Mouse (Mus musculus): ENCODE measurements around the gene Traf4. TPM values are rescaled to one million over a fixed set of nuclear protein-coding genes. Genes with fewer than 3 reads are reported as not detected.

Gene Traf4
- polyA plus RNA-seq (2014; fragmentation: Nextera tagmentation; extraction: Ambion mirVana): 56.5 and 77.9 TPM in 2 replicates

GRCm38 (mm10) chr11:78164924-78165760 lies at the start of gene Traf4:
Gene Traf4, minus strand, starts transcription at chr11:78165589.
- no peaks in the 10 kb centered on the region for H3K9me3 ChIP-seq (ENCODE audit: control insufficient read depth, low read length)
- WGBS: under 1% methylated on average over 72 of the region's 78 CpGs
- peaks cover 27% of the 10 kb centered on the region for H3K4me1 ChIP-seq (ENCODE audit: control insufficient read depth, insufficient read depth, low read length)
- H3K36me3 ChIP-seq (ENCODE audit: control insufficient read depth, insufficient read depth, low read length): peaks cover 19% of the 10 kb centered on the region
- peak within 1 kb of the TSS; percentile 97 for H3K9ac ChIP-seq (replicated peaks; ENCODE audit: low read depth, low read length)
- peak within 1 kb of the TSS; percentile 98 for H3K27ac ChIP-seq (ENCODE audit: low read depth, low read length)
- peak; percentile 85 for ATAC-seq (ENCODE audit: low read depth)
- peak within 1 kb of the TSS; percentile 85 for H3K4me3 ChIP-seq (ENCODE audit: low read depth, low read length)
- no peaks in the 10 kb centered on the region for H3K27me3 ChIP-seq (ENCODE audit: control insufficient read depth, insufficient read depth, low read length)
- peak within 1 kb of the TSS; percentile 62 for H3K4me2 ChIP-seq (ENCODE audit: low read depth, low read length)

DNA sequence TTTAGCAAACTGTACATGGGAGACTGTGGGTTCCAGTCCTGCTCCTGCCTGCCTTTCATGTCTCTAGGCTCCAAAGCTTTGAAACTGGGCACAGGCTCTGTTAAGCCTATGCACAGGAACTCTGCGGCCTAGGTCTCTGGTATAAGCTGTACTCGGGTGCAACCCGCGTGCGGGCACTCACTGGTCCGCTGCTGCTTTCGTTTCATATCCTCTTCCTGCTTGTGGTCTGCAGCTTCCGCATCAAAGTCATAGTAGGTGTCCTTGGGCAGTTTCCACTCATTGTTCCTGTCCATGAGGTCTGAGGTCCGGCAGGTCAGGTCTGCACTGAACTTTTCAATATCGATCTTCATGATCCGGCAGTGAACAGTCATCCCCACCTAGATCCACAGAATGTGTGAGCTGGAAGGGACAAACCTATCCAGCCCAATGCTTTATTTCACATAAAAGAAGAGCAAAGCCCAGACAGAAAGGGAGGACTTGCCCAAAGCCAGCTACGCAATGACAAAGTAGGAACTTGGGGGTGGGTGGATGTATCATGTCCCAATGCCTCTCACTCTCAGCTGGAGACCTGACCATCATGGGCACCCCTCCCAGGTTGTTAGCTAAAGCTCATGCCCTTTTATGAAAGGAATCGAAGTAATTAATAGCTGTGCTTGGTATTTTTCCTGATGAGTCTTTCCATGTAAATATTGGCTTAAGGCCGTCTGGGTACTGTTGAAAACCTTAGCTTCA lies 47.9 kb upstream of the Traf4 start:
- no peaks in the 10 kb centered on the region for H3K9me3 ChIP-seq (ENCODE audit: control insufficient read depth, low read length)
- H3K9ac ChIP-seq (replicated peaks; ENCODE audit: low read depth, low read length): no peak overlapping the region

GRCm38 (mm10) chr11:78211513-78211912 lies 46.1 kb upstream of the Traf4 start:
- Histone ChIP-seq H3K27me3 (ENCODE audit: control insufficient read depth, insufficient read depth, low read length) (no peaks in the 10 kb centered on the region), H3K27ac (ENCODE audit: low read depth, low read length) (no peak overlapping the region), H3K4me3 (ENCODE audit: low read depth, low read length) (no peak overlapping the region), H3K4me2 (ENCODE audit: low read depth, low read length) (no peak overlapping the region), H3K9me3 (ENCODE audit: control insufficient read depth, low read length) (no peaks in the 10 kb centered on the region), H3K4me1 (ENCODE audit: control insufficient read depth, insufficient read depth, low read length) (no peaks in the 10 kb centered on the region), H3K36me3 (ENCODE audit: control insufficient read depth, insufficient read depth, low read length) (peaks cover 95% of the 10 kb centered on the region), H3K9ac (replicated peaks; ENCODE audit: low read depth, low read length) (no peak overlapping the region)
- WGBS: 93% methylated on average over 5 of the region's 5 CpGs
- no peak for ATAC-seq (ENCODE audit: low read depth)

More for the DNA sequence above, 47.9 kb upstream of the Traf4 start:
- Histone ChIP-seq H3K4me3 (ENCODE audit: low read depth, low read length) (no peak overlapping the region), H3K4me1 (ENCODE audit: control insufficient read depth, insufficient read depth, low read length) (no peaks in the 10 kb centered on the region), H3K4me2 (ENCODE audit: low read depth, low read length) (no peak overlapping the region), H3K27ac (ENCODE audit: low read depth, low read length) (no peak overlapping the region), H3K36me3 (ENCODE audit: control insufficient read depth, insufficient read depth, low read length) (peaks cover 92% of the 10 kb centered on the region), H3K27me3 (ENCODE audit: control insufficient read depth, insufficient read depth, low read length) (no peaks in the 10 kb centered on the region)
- ATAC-seq (ENCODE audit: low read depth): no peak
- WGBS: 97% methylated on average over 14 of the region's 14 CpGs

GRCm38 (mm10) chr11:78210615-78211014 lies 45.2 kb upstream of the Traf4 start:
- Histone ChIP-seq H3K27me3 (ENCODE audit: control insufficient read depth, insufficient read depth, low read length) (no peaks in the 10 kb centered on the region), H3K4me3 (ENCODE audit: low read depth, low read length) (no peak overlapping the region), H3K9me3 (ENCODE audit: control insufficient read depth, low read length) (no peaks in the 10 kb centered on the region), H3K36me3 (ENCODE audit: control insufficient read depth, insufficient read depth, low read length) (peaks cover 96% of the 10 kb centered on the region), H3K4me1 (ENCODE audit: control insufficient read depth, insufficient read depth, low read length) (peaks cover 9% of the 10 kb centered on the region; the same call in 1 of the 2 replicates), H3K9ac (replicated peaks; ENCODE audit: low read depth, low read length) (no peak overlapping the region), H3K27ac (ENCODE audit: low read depth, low read length) (no peak overlapping the region), H3K4me2 (ENCODE audit: low read depth, low read length) (no peak overlapping the region)
- 71% methylated on average over 7 of the region's 7 CpGs for WGBS
- ATAC-seq (ENCODE audit: low read depth): no peak

GRCm38 (mm10) chr11:78209886-78210285 lies 44.5 kb upstream of the Traf4 start:
- WGBS: 96% methylated on average over 5 of the region's 6 CpGs
- no peak overlapping the region for H3K27ac ChIP-seq (ENCODE audit: low read depth, low read length)
- H3K4me3 ChIP-seq (ENCODE audit: low read depth, low read length): no peak overlapping the region
- ATAC-seq (ENCODE audit: low read depth): no peak
- peaks cover 93% of the 10 kb centered on the region for H3K36me3 ChIP-seq (ENCODE audit: control insufficient read depth, insufficient read depth, low read length)
- peaks cover 10% of the 10 kb centered on the region; the same call in 1 of the 2 replicates for H3K4me1 ChIP-seq (ENCODE audit: control insufficient read depth, insufficient read depth, low read length)
- H3K27me3 ChIP-seq (ENCODE audit: control insufficient read depth, insufficient read depth, low read length): no peaks in the 10 kb centered on the region
- H3K4me2 ChIP-seq (ENCODE audit: low read depth, low read length): no peak overlapping the region
- H3K9ac ChIP-seq (replicated peaks; ENCODE audit: low read depth, low read length): no peak overlapping the region
- H3K9me3 ChIP-seq (ENCODE audit: control insufficient read depth, low read length): no peaks in the 10 kb centered on the region

- 57% methylated on average over 7 of the region's 7 CpGs for WGBS
- no peak overlapping the region for H3K9ac ChIP-seq (replicated peaks; ENCODE audit: low read depth, low read length)
- H3K36me3 ChIP-seq (ENCODE audit: control insufficient read depth, insufficient read depth, low read length): peaks cover 67% of the 10 kb centered on the region
- H3K27me3 ChIP-seq (ENCODE audit: control insufficient read depth, insufficient read depth, low read length): no peaks in the 10 kb centered on the region
- H3K9me3 ChIP-seq (ENCODE audit: control insufficient read depth, low read length): no peaks in the 10 kb centered on the region
- no peak overlapping the region for H3K4me2 ChIP-seq (ENCODE audit: low read depth, low read length)
- no peak overlapping the region for H3K27ac ChIP-seq (ENCODE audit: low read depth, low read length)
- ATAC-seq (ENCODE audit: low read depth): no peak
- H3K4me3 ChIP-seq (ENCODE audit: low read depth, low read length): no peak overlapping the region
- peaks cover 10% of the 10 kb centered on the region; the same call in 1 of the 2 replicates for H3K4me1 ChIP-seq (ENCODE audit: control insufficient read depth, insufficient read depth, low read length)
These were observed 41.8 kb upstream of the Traf4 start for GRCm38 (mm10) chr11:78207190-78207589.

DNA sequence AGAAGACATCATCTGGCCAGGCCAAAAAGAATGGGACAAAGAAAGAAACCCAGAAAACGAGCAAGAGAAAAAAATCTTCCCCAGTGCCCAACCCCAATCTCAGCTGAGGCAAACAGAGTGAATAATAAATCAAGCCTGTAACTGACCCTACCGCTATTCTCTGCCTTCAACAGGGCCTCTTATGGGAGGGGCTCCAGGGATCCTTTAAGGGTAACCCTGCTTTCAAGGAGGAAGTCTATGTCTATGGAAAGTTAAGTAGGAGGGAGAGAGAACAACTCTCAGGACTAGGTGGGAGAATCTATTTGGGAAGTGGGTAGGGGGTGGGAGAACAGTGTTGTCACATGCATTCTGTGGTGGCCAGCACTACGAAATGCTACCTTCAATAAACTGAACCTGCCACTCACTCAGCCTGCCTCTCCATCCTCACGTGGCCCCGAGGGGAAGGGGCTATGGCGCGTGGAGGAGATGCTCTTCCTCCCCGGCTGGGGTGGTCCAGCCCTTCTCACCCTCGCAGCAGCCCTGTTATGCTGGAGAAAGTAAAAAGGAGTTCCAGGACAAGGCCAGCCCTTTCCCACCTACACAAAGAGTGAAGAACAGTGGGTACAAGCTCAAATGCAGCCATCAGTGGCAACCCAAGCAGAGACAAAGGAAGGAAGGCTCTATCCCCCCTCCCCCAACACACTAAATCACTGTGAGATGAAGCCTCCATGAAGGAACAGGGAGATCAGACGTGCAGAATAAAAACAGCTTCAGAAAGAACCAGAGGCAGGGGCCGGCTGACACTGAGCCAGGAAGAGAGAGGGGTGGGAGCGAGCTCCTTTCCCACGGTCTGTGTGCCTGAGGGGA lies 40.2 kb upstream of the Traf4 start:
- peak overlapping the region; percentile 80 for H3K27ac ChIP-seq (ENCODE audit: low read depth, low read length)
- H3K4me3 ChIP-seq (ENCODE audit: low read depth, low read length): no peak overlapping the region
- peaks cover 51% of the 10 kb centered on the region for H3K36me3 ChIP-seq (ENCODE audit: control insufficient read depth, insufficient read depth, low read length)
- WGBS: 8% methylated on average over 13 of the region's 13 CpGs
- H3K9ac ChIP-seq (replicated peaks; ENCODE audit: low read depth, low read length): 0 out of 2 replicates have a peak overlapping the region, but pooled peaks have one; percentile 34
- H3K4me1 ChIP-seq (ENCODE audit: control insufficient read depth, insufficient read depth, low read length): peaks cover 10% of the 10 kb centered on the region; the same call in 1 of the 2 replicates
- no peak overlapping the region for H3K4me2 ChIP-seq (ENCODE audit: low read depth, low read length)
- no peaks in the 10 kb centered on the region for H3K27me3 ChIP-seq (ENCODE audit: control insufficient read depth, insufficient read depth, low read length)
- H3K9me3 ChIP-seq (ENCODE audit: control insufficient read depth, low read length): no peaks in the 10 kb centered on the region
- peak; percentile 57; the same call in 1 of the 2 replicates for ATAC-seq (ENCODE audit: low read depth)

DNA sequence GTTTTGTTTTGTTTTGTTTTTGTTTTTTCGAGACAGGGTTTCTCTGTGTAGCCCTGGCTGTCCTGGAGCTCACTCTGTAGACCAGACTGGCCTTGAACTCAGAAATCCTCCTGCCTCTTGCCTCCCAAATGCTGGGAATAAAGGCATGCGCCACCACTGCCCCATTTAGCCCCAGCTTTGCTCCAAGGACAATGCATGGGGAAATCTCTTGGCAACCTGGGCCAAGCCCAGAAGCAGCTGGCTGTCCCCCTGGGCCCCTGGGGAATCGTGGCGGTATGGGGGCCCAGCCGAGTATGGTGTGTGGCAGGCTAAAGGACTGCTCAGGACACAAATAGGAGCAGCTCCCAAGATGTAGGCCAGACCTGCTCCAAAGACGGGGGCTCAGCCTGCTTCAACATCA lies 38.9 kb upstream of the Traf4 start:
- Histone ChIP-seq H3K9ac (replicated peaks; ENCODE audit: low read depth, low read length) (no peak overlapping the region), H3K4me1 (ENCODE audit: control insufficient read depth, insufficient read depth, low read length) (peaks cover 10% of the 10 kb centered on the region; the same call in 1 of the 2 replicates), H3K4me2 (ENCODE audit: low read depth, low read length) (no peak overlapping the region), H3K36me3 (ENCODE audit: control insufficient read depth, insufficient read depth, low read length) (peaks cover 39% of the 10 kb centered on the region), H3K9me3 (ENCODE audit: control insufficient read depth, low read length) (no peaks in the 10 kb centered on the region), H3K4me3 (ENCODE audit: low read depth, low read length) (no peak overlapping the region), H3K27ac (ENCODE audit: low read depth, low read length) (peak overlapping the region; percentile 80), H3K27me3 (ENCODE audit: control insufficient read depth, insufficient read depth, low read length) (no peaks in the 10 kb centered on the region)
- ATAC-seq (ENCODE audit: low read depth): no peak
- 45% methylated on average over 6 of the region's 6 CpGs for WGBS
